Mouse (Mus musculus): ENCODE measurements around the gene Txndc11. TPM values are rescaled to one million over a fixed set of nuclear protein-coding genes. Genes with fewer than 3 reads are reported as not detected.

Gene Txndc11
- total RNA-seq, 2 experiments from 2014 or later, result 37.9 to 51.8 TPM

DNA sequence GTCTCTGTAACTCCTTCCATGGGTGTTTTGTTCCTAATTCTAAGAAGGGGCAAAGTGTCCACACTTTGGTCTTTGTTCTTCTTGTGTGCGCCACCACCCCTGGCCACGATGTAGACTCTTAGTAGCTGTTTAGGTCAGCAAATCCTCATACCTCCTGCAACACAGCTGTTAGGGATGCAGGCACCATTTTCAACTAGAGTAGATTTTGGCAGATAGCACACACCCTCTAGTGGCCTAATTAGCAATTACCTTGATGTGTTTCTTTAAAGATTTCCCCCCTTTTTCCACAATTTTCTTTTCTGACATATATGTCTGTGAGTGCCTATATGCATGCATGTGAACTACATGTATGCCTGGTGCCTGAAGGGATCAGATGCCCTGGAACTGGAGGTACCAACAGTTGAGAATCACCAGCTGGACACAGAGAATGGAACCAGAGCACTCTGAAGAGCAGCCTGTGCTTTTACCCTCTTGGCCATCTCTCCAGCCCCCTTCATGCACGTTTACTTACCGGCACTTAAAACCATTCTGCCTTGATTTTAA is 25.2 kb downstream of the Txndc11 start:
- DNase-seq, result no peak

DNA sequence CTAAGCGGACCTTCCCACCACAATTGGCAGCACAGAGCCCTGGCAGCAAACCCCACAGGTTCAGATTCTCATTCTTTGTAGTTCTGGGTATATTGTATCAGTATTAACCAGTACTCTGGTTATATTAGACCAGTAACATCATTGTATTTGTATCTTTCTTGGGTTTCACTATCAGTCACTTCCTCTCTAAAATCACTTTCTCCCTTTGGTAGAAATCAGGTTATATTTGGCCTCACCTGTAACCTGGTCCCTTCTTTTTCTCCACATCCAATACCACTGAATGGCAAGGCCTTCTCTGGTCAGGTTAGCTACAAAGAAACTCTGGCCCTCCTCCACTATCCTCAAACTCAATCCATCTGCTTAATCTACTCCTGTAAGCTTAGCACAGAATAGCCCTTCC is 29.5 kb downstream of the Txndc11 start:
- DNase-seq, result no peak

DNA sequence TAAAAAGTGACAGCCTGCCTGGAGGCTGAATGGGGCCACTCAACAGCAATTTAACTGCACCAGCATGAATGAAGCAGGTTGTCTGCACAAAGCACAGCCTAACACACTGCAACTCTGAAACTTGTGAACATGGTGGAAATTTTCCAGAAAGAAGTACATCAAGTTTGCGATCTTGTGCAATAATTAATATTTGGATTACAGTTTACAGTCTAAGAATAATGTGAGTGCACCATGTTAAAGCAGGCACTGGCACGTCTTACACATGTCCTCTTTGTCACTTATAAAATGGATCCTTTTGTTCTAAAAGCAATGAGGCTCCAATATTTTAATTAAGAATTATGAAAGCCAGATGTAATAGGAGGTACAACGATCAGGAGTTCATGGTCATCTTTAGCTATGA is 37.1 kb downstream of the Txndc11 start:
- DNase-seq, result no peak

DNA sequence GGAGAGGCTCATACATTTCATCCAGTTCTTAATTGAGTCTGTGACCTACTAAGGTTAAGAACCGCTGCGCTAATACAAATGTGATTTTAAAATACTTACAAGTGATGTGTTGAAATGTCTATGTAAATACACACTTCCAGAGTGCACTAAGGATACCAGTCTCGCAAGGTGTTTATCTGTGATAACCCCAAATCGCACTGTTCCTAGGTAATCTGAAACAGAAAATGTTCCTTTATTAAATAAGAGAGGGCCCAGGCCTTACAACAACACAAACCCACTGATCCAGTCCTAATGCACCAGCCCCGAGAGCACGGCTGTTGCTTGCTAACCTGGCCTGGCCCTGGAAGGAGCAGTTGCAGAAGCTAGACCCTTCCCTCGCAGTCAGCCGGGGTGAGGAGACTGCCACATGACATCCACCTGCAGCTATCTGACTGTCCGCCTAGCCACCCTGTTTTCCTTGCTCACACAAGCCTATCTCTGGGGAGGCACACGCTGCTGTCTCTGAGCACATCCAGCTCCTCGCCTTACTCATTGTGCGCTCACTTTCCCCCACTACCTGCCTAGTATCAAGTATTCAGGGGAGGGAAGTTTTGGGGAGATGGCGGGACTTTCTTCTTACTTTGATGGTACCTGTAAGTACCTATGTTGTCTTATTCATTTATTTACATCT is 40.6 kb downstream of the Txndc11 start:
- no peak for DNase-seq

DNA sequence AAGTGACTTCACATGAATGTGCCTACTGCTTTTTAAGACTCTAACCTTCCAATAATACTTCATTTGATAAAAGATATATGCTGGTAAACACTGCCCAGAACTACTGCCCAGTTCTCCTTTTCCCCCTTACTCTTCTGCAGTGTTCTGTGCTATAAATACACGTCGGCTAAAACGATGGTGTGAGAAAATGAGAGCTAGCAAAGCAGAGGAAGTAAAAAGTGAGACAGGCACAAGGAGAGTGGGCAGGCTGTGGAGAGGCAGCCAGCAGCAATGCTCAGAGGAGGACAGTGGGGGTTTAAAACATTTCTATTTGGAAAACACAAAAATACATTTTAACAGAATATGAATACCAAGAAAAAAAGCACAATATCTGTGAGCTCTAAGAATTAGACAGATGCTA is 41.9 kb downstream of the Txndc11 start:
- no peak for DNase-seq

DNA sequence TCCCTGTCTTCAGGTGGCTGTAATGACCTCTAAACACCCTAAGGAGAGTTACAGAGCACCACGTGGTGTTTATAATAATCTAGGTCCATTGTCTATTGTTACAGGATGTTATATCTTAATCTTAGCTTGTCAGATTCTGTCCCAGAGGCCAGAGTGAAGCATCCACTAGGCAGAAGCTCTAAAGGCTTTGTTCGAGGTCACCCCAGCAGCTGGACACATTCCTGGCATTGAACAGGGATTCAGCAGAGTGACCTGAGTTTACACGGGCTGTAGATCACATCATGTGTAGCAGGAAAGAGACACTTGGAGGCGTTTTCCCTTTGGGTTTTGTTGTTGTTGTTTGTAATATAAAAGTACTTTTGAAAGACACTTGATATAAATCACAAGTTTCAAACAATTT is 42.4 kb downstream of the Txndc11 start:
- DNase-seq, result peak; percentile 25 to 37

DNA sequence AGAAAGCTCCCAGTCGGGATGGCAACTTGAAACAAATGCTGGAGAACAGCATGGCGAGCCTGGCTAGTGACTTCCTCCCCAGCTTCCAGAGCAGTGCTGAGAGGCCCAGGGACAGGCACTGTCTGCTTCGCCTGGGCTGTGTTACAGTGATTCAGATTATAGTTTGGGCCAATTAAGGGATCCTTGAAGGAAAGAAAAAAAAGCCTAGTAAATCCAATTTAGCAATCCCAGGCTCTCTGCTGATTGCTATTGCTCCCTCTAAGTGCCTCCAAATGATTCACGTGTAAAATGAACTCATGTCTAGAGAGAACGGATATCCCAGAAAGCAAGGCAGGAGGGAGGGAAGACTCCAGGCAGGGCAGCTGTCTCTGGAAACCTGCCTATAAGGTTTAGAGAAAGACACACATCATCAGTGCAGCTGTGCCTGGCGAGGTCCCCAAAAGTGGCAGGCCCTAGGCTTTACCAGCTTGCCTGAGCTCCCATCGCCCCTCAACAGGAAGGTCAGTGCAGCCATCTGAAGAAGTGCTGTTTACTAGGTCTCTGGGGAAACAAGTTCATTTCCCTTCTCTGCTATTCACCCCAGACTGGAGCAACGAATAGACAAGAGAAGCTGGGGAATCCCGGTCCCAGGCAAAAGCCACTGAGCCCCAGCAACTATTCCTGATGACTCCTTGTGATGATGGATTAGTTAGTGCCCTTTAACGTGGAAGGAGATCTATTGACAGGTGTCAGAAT is 43.4 kb downstream of the Txndc11 start:
- no peak for DNase-seq

DNA sequence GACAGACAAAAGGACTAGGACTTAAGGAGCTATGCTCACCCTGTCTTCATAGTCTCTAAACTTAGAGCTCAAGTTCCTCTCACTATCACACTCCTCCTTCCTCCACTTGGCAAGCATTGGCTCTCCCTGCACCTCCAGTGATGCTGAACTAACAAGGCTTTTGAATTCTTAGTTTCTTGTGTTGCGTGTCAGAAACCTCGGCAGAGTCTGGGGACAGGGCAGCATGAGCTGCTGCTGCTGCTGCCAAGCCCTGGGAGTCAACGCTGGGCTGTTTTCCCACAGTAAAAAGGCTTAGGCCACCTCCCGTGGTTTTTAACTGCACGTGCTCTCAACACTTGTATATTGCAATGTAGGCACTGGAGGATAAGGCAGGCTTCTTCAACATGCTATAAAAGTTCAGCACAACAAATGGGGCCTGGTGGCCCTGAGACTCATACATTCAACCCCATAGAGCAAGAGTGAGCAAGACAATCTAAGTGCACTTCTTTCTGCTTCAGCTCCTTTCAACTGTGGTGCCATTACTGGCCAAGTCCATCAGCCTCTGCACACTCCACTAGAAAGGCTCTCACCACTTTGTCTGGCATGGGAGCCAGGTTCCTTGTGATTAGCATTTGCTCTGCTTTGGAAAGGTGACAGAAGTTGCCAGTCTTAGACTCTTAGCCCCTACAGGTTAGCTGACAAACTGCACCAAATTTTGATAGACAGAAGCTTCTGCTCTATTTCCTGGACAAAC is 47.4 kb downstream of the Txndc11 start:
- DNase-seq, result no peak

DNA sequence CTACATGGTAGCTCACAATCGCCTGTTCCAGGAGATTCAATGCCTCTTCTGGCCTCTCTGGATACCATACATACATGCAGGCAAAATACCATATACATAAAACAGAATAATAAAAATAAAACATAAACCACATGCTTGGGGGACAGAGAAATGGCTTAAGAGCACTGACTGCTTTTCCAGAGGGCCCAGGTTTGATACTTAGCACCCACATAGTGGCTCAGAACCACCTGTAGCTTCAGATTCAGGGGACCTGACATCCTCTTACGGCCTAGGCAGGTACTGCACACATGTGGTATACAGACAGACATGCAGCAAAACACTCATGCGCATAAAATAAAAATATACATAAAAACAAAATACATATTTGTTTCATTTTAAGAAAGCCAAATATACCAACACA is 48.2 kb downstream of the Txndc11 start:
- no peak for DNase-seq

DNA sequence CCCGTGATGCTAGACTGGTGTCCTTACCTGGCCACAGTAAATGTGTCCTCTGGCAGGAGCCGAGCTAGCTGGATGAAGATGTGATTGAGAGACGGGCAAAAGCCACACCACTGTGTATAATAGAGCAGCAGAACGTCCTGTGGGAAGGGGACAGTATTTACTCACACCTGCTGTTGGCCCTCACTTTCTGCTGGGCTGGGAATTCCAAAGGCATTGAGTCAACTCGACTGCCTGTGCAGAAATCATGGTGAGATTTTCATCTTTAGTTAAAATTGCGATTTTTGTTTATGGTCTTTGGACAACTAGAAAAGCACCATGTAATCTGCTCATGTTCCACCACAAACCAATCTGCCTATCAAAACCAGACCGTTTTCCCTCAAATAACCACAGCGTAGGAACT is 50.3 kb downstream of the Txndc11 start:
- DNase-seq, result no peak

DNA sequence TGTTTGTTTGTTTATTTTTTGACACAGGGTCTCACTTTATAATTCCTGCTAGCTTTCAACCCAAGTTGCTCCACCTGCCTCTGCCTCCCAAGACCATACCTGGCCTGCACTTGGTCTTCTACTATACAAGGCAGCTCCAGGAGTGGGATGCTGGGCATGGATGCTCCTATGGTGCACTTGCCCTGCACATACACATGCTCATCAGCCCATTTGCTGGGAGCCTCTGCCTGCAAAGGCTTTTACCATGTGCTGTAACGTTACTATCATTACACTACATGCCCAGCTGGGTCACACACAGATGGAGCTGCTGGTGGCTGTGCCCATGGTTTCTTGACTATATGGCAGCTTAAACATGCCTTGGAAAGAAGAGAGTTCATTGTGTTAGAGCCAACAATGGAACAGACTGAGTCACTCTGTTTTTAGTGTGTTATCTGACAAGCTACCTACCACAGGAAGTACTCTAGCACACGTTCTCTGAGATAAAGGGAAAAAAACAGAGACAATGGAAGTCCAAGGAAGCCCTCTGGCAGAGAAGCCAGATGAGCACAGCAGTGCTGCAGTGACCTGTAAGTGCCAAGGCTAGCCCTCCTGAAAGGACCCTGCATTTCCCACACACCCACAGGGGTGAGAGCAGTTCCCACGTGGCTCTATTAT is 56.1 kb downstream of the Txndc11 start:
- no peak for DNase-seq

DNA sequence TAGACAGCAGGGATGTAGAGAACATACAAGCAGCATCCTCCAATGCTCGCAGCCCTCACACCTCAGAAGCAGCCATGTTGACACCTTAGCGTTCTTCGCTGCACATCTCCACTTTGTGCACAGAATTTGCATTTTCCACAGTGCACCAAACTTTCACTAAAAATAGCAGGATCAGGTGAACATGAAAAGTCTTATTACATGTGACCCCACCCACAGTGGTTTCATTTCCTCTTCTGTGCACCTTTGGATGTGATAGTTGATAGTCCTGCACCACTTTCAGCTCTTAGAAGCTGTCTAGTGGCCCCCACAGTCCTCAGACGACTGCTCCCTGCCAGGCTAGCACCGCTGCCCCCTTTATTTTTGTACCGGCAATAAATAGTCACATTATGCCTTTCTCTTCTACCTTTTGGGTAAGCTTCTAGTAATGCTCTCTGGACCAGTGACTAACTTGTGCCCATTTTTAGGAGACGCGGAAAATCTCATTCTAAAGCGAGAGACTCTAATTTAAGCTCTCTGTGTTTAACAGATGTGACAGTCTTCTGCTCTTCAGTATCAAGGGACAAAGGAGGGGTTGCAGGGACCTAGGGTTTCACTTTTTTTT is 56.7 kb downstream of the Txndc11 start:
- DNase-seq, result no peak

DNA sequence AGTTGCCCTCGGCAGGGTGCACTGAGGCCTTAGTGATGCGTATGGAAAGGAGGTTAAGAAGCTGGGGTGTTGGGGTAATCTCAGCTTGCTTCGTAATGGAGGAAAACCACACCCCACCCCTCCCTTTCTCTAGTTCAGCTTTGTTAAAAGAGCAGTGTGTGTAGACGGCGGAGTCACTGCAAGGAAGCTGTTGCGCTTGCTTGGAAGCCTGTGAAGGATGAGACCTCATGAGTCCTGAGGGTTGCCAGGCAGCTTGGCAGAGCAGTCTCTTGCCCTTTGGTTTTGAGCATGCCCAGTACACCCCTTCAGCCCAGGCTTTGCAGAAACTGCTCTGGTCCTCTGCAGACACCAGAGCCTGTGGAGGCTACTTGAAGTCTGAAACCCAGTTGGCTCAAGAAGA is 61.4 kb downstream of the Txndc11 start:
- peak; percentile 46 to 48 for DNase-seq

DNA sequence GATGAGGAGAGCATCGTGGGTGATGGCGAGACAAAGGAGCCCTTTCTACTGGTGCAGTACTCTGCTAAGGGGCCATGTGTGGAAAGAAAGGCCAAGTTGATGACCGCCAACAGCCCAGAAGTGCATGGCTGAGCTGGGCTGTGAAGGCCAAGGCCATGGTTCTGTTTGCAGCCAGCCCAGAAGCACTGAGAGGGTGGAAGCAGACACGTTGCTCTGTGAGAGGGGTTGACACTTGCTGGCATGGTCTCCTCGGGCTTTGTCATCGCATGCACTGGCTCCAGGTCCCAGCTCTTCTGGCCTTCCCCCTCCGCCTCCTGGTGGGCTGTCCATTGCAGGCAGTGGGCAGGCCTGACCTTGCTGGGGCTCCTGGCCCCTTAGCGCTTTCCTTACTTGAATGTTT is 62.0 kb downstream of the Txndc11 start:
- DNase-seq, result peak; percentile 57 to 76

DNA sequence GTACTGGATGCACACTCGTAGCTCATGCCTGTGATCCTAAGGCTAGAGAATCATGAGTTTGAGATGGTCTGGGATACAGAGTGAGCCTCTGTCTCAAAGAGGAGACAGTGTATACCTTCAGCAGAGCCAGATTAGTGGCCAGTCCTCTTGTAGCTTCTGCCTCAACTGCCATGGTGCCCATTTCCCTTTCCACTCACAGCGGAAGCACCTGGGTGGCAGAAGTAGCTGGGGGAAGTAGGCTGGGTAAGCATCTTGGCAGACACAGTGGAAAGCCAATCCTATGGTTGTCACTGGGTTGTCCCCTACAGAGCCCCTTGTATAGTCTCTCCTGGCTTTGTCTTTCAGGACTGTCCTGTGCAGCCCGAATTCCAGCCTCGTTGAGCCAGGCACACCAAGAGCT is 62.6 kb downstream of the Txndc11 start:
- DNase-seq, result no peak

DNA sequence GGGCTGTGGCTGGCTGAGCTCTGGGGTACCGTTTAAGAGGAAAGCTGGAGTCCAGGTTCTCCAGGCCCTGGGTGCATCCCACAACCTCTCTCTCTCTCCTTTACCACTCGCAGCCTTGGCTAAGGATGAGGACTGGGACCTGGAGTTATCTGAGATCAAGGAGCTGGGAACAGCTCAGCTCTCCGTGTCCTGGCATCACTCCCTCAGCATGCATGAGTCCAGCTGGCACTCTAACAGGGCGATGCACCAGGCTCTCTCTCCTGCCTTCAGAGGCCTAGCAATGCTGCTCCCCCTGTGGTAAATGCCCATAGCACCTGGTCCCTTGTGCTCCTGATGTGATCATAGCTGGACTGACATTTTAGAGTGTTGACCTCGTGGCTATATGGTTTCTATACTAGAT is 63.3 kb downstream of the Txndc11 start:
- DNase-seq, result peak; percentile 43 to 46

DNA sequence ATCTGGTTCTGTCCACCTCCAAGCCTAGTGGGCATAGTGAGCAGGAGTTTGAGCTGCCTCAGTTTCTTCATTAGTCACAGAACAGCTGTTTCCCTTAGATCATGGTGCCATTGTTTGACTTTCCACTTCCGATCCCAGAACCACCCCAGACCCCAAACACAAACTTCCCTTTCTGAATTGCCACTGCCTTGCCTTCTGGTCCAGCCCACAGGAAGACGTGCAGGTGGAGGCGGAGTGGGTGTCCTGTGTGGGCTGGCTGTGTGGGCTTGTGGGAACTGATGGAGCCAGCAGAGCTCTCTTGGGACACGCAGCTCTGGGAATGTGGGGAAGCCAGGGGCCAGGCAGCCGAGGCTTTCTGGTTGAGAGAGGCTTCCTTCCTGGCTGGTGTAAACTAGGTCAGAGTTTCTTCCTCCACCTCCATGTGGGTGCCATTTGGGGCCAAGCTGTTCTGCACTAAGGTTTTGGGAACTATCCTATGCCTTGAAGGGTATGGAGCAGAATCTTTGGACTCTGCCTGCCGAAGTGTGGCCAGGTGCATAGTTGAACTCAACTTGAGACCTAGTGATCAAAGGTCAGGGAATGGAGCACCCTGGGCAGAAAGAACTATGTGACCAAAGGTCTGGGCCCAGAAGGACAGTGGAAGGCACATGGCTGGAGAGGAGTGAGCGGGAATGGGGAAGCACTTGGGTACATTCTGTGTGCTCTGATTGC is 64.6 kb downstream of the Txndc11 start:
- DNase-seq, result peak; percentile 16 to 35

DNA sequence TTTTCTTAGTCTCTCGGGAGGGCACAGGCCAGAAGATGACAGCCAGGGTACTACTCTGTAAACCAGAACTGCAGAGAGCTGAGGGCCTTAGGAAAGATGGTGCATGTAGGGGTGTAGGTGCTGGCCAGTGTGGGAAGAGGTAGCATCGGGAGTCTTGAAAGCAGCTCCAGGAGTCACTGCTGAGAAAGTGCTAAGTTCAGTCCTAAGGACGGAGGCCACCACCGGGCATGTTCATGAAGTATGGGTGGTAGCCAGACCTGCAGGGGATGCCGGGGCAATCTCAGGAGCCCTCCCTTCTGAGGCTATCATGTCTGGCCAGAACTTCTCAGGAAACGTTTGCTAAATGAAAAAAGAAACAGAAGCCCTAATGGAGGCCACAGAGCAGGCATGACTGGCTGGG is 65.2 kb downstream of the Txndc11 start:
- no peak for DNase-seq

DNA sequence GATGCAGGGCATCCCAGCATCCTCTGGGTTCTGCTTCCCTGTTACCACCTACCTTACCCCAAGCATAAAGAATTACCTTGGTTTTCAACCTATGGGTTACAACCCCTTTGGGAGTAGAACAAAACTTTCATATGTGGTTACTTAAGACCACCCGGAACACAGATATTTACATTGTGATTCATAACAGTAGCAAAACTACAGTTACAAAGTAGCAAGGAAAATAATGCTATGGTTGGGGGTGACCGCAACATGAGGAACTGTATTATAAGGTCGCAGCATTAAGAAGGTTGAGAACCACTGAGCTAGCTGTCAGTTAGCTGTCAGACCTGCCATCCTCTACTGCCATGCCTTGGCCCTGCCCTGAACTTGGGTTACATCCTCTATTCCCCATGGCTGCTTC is 65.8 kb downstream of the Txndc11 start:
- DNase-seq, result no peak

DNA sequence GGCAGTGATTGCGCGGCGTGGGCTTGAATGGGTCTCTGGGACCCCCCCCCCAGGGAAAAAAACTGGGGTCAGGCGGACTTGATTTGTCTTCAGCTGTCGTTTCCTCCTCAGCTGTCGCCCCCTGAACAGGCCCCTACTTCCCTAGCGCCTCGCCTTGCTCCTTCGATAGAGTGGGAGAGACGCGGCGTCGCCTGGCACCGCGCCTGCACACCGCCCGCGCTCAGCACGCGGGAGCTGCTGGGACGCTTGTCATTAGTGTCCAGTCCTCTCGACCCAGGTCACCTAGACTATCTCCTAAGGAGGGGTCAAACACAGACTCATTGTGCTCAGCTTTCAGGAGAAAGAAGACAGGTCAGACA is 67.6 kb downstream of the Txndc11 start:
- peak; percentile 58 to 71 for DNase-seq

DNA sequence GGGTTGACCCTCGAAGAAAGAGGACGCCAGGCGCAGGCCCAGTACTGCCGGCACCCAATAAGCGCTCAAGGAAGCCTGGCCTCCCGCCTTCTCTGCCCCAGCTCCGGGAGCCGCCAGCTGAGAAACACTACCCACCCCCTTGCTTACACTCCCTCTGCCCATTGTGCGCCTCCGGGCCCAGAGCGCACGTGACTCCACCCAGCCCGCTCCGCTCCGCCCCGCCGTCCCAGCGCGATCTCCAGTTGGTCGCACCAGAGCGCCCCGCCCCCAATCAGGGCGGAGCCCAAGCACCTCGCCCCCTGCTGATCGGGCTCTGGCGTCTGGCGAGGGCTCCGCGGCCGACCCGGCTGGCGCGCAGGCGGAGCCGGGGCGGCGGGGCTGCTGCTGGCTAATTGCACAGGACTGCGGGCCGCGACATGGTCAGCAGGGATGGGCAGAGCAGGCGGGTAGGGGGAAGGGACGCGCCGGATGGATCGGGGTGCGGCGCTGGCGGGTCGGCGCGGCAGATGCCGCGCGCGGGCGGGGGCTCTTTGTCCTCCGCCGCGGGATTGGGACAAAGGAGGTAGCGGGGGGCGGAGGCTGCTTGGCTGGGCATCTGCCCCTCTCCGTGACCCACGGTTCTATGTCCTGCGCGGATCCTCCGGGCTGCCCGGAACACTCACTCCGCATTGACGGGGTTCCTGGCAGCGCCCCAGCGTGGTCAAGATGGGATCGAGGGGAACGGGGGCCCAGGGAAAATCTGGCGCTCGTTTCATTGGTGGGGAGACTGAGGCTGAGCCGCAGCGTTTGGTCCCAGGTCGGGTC is 68.2 kb downstream of the Txndc11 start, which contains the start of gene Litaf:
TSS of gene Litaf (minus strand) at position 129 of the 804 bp plus-strand sequence.
- DNase-seq, result peak; percentile 99

Data from adrenal gland, postnatal 36 days (tissue).